Comparison of ENCODE assay signal across 8 mouse cellular contexts in genomic region chr5:122422071-122422964, GRCm38 (mm10). TPM values are rescaled to one million over a fixed set of nuclear protein-coding genes. Genes with fewer than 3 reads are reported as not detected.
DNase-seq lines count a peak whose midpoint lies in the region; ATAC-seq and TF ChIP-seq lines count a peak whose summit lies in the region.

No protein-coding gene starts in this region.

- TF ChIP-seq CTCF in layer of hippocampus, adult 2 months (conservative IDR thresholded peaks at IDR 0.05) = no peak
- peak; percentile 36; the same call in 1 of the 2 replicates for TF ChIP-seq CTCF in lung, embryonic 14.5 days (IDR thresholded peaks at IDR 0.05; ENCODE audit: low read depth)
- TF ChIP-seq CTCF in olfactory bulb, adult 2 months (IDR thresholded peaks at IDR 0.05; ENCODE audit: insufficient read depth, low read depth, low read length) = no peak; the same call in 1 of the 2 replicates
- TF ChIP-seq CTCF in thymus, adult 2 months (IDR thresholded peaks at IDR 0.05; ENCODE audit: borderline replicate concordance, control insufficient read depth, extremely low read depth, insufficient read depth, low read length, poor library complexity) = peak; percentile 50; the same call in 1 of the 2 replicates

- H3K9me3 ChIP-seq in ES-E14 (ENCODE audit: control insufficient read depth, insufficient read depth, low read depth, low read length) = no peaks in the 10 kb centered on the region
- H3K9me3 ChIP-seq in forebrain, embryonic 16.5 days (ENCODE audit: control insufficient read depth, low read length) = no peaks in the 10 kb centered on the region
- H3K9me3 ChIP-seq in lung, embryonic 14.5 days (ENCODE audit: low read depth, low read length) = no peaks in the 10 kb centered on the region

- peak; percentile 93 for ATAC-seq in forebrain, embryonic 16.5 days
- ATAC-seq in lung, embryonic 14.5 days (ENCODE audit: insufficient read depth) = peak; percentile 90

- H3K4me2 ChIP-seq in forebrain, embryonic 16.5 days (ENCODE audit: low read length) = peak overlapping the region; percentile 78
- peak overlapping the region; percentile 91 for H3K4me2 ChIP-seq in lung, embryonic 14.5 days

- peak overlapping the region; percentile 75 to 91 for H3K4me3 ChIP-seq in ES-E14 (ENCODE audit: insufficient read depth in 1 of 2, low read depth in 1 of 2, low read length in 2 of 2, poor library complexity in 1 of 2, severe bottlenecking in 1 of 2)
- H3K4me3 ChIP-seq in forebrain, embryonic 16.5 days (replicated peaks; ENCODE audit: low read length) = peak overlapping the region; percentile 95
- peak overlapping the region; percentile 78 for H3K4me3 ChIP-seq in layer of hippocampus, adult 2 months
- peak overlapping the region; percentile 96 for H3K4me3 ChIP-seq in lung, embryonic 14.5 days (ENCODE audit: low read depth, low read length)
- H3K4me3 ChIP-seq in olfactory bulb, adult 2 months (ENCODE audit: insufficient read depth, low read depth, low read length) = peak overlapping the region; percentile 95
- H3K4me3 ChIP-seq in thymus, adult 2 months (ENCODE audit: control insufficient read depth, insufficient read depth, low read length) = peak overlapping the region; percentile 88

- H3K27ac ChIP-seq in ES-E14 (ENCODE audit: insufficient read depth, low read depth, low read length, poor library complexity, severe bottlenecking) = peak overlapping the region; percentile 74; the same call in 1 of the 2 replicates
- H3K27ac ChIP-seq in forebrain, embryonic 16.5 days (ENCODE audit: low read length) = peak overlapping the region; percentile 96
- H3K27ac ChIP-seq in layer of hippocampus, adult 2 months = peak overlapping the region; percentile 95
- H3K27ac ChIP-seq in lung, embryonic 14.5 days (ENCODE audit: low read depth) = peak overlapping the region; percentile 84
- H3K27ac ChIP-seq in olfactory bulb, adult 2 months (ENCODE audit: insufficient read depth, low read depth, low read length) = peak overlapping the region; percentile 86
- peak overlapping the region; percentile 60; the same call in 1 of the 2 replicates for H3K27ac ChIP-seq in thymus, adult 2 months (ENCODE audit: control insufficient read depth, insufficient read depth, low read length)

- peaks cover 3% of the 10 kb centered on the region; the same call in 1 of the 2 replicates for H3K36me3 ChIP-seq in ES-E14 (ENCODE audit: control insufficient read depth, insufficient read depth, low read length, poor library complexity, severe bottlenecking)
- H3K36me3 ChIP-seq in forebrain, embryonic 16.5 days (ENCODE audit: control insufficient read depth, insufficient read depth) = no peaks in the 10 kb centered on the region
- H3K36me3 ChIP-seq in lung, embryonic 14.5 days (ENCODE audit: insufficient read depth) = peaks cover 11% of the 10 kb centered on the region; the same call in 1 of the 2 replicates
- no peaks in the 10 kb centered on the region for H3K36me3 ChIP-seq in thymus, adult 2 months (ENCODE audit: control insufficient read depth, insufficient read depth, low read length)

- peak; percentile 82 for DNase-seq in ES-E14 (ENCODE audit: low read depth, low spot score)
- DNase-seq in cerebellum, adult 11-12 months = peak; percentile 82
- DNase-seq in heart, postnatal 36 days = peak; percentile 91 to 95
- peak; percentile 85 to 86 for DNase-seq in layer of hippocampus, adult 2 months (ENCODE audit: low spot score in 2 of 2)
- DNase-seq in lung, embryonic 14.5 days = peak; percentile 95
- DNase-seq in thymus, adult 2 months = peak; percentile 92

- under 1% methylated on average over 73 of the region's 73 CpGs for WGBS in forebrain, embryonic 16.5 days
- under 1% methylated on average over 73 of the region's 73 CpGs for WGBS in lung, embryonic 14.5 days
- WGBS in olfactory bulb, adult 2 months = under 1% methylated on average over 73 of the region's 73 CpGs
- WGBS in thymus, adult 2 months = under 1% methylated on average over 73 of the region's 73 CpGs

- in situ Hi-C loops in ES-E14 (cut with MboI; ENCODE audit: low sequenced_read_pairs in 2 of 2, unreplicated experiment in 2 of 2) = no loop called here

- TF ChIP-seq POLR2A in olfactory bulb, adult 2 months (IDR thresholded peaks at IDR 0.05; ENCODE audit: insufficient read depth, low read depth, low read length) = no peak
- peak; percentile 41; the same call in 1 of the 2 replicates for TF ChIP-seq POLR2A in thymus, adult 2 months (IDR thresholded peaks at IDR 0.05; ENCODE audit: control insufficient read depth, extremely low read depth, insufficient read depth, low read length, poor library complexity)

- peaks cover 0 to 5% of the 10 kb centered on the region in 2 experiments; a peak in 1 of 4 replicates for H3K4me1 ChIP-seq in ES-E14 (ENCODE audit: control insufficient read depth in 2 of 2, insufficient read depth in 2 of 2, low read length in 2 of 2, poor library complexity in 1 of 2)
- peaks cover 18% of the 10 kb centered on the region for H3K4me1 ChIP-seq in forebrain, embryonic 16.5 days (replicated peaks; ENCODE audit: control insufficient read depth, insufficient read depth, low read length)
- H3K4me1 ChIP-seq in lung, embryonic 14.5 days (ENCODE audit: insufficient read depth) = 0 out of 2 replicates have a peak, but pooled peaks cover 4% of the 10 kb centered on the region
- peaks cover 5% of the 10 kb centered on the region for H3K4me1 ChIP-seq in olfactory bulb, adult 2 months (ENCODE audit: control insufficient read depth, insufficient read depth, low read length)
- H3K4me1 ChIP-seq in thymus, adult 2 months (replicated peaks; ENCODE audit: control insufficient read depth, insufficient read depth, low read length) = peaks cover 13% of the 10 kb centered on the region

- intact Hi-C loops in heart, postnatal 36 days (cut with DNase I) = loop anchor here (2.0 to 5.0 kb wide), 3 partner anchors 20 to 205 kb away; partner anchors contain the start of gene Atp2a2

- H3K9ac ChIP-seq in ES-E14 (ENCODE audit: insufficient read depth, low read depth, low read length, poor library complexity, severe bottlenecking) = peak overlapping the region; percentile 95
- peak overlapping the region; percentile 92 for H3K9ac ChIP-seq in forebrain, embryonic 16.5 days (replicated peaks; ENCODE audit: low read depth, low read length)
- peak overlapping the region; percentile 93 for H3K9ac ChIP-seq in lung, embryonic 14.5 days

- H3K27me3 ChIP-seq in forebrain, embryonic 16.5 days (replicated peaks; ENCODE audit: control insufficient read depth, insufficient read depth, low read length) = no peaks in the 10 kb centered on the region
- no peaks in the 10 kb centered on the region for H3K27me3 ChIP-seq in lung, embryonic 14.5 days (ENCODE audit: insufficient read depth, low read length)
- H3K27me3 ChIP-seq in thymus, adult 2 months (ENCODE audit: control insufficient read depth, insufficient read depth, low read length) = no peaks in the 10 kb centered on the region

TF ChIP-seq in ES-E14, 5 proteins besides CTCF, POLR2A, EP300 and RAD21:
- TF ChIP-seq CHD2 (IDR thresholded peaks at IDR 0.05; ENCODE audit: low read depth, low read length) (no peak), ZNF384 (IDR thresholded peaks at IDR 0.05; ENCODE audit: low read depth, low read length) (no peak), HCFC1 (IDR thresholded peaks at IDR 0.05; ENCODE audit: borderline replicate concordance, insufficient read depth, low read length) (peak; percentile 74; the same call in 1 of the 2 replicates)

RNA-seq across cellular contexts. Expression of gene Anapc7, which starts 0.8 kb away (rescaled TPM):
- 51.8 and 63.2 TPM in 2 replicates for total RNA-seq in ES-E14 (2012; rRNA removed)
- polyA plus RNA-seq in forebrain, embryonic 16.5 days (2015; fragmentation: Nextera tagmentation; extraction: Ambion mirVana) = 52.2 and 52.5 TPM in 2 replicates
- total RNA-seq in heart, postnatal 36 days (2021) = 10 to 100 TPM; 31.7 to 35.1 TPM
- total RNA-seq in layer of hippocampus, adult 2 months (2021) = 10 to 100 TPM; 32.9 to 33.2 TPM
- polyA plus RNA-seq in lung, embryonic 14.5 days (2014; fragmentation: Nextera tagmentation; extraction: Ambion mirVana) = 26.8 and 31.9 TPM in 2 replicates
- not detected in 2 replicates for polyA plus RNA-seq in olfactory bulb, adult 2 months (2012; ENCODE audit: insufficient read depth, insufficient read length, low replicate concordance, missing spikeins)
- 39.9 and 48.2 TPM in 2 replicates for polyA plus RNA-seq in thymus, adult 2 months (2012; rRNA removed)

RNA-seq across cellular contexts. Expression of gene Arpc3, which starts 30.6 kb away (rescaled TPM):
- 135 and 165 TPM in 2 replicates for total RNA-seq in ES-E14 (2012; rRNA removed)
- polyA plus RNA-seq in forebrain, embryonic 16.5 days (2015; fragmentation: Nextera tagmentation; extraction: Ambion mirVana) = 161 and 219 TPM in 2 replicates
- 100 to 1,000 TPM in 1 of 2 experiments, 10 to 100 TPM in 1; 99.6 to 103 TPM for total RNA-seq in heart, postnatal 36 days (2021)
- 100 to 1,000 TPM; 261 to 275 TPM for total RNA-seq in layer of hippocampus, adult 2 months (2021)
- polyA plus RNA-seq in lung, embryonic 14.5 days (2014; fragmentation: Nextera tagmentation; extraction: Ambion mirVana) = 45.7 and 48.7 TPM in 2 replicates
- polyA plus RNA-seq in olfactory bulb, adult 2 months (2012; ENCODE audit: insufficient read depth, insufficient read length, low replicate concordance, missing spikeins) = 430 TPM in 1 of 2 replicates, not detected in the other
- 220 and 224 TPM in 2 replicates for polyA plus RNA-seq in thymus, adult 2 months (2012; rRNA removed)

RNA-seq across cellular contexts. Expression of gene Fam216a, which starts 50.2 kb away (rescaled TPM):
- 20.0 and 32.7 TPM in 2 replicates for total RNA-seq in ES-E14 (2012; rRNA removed)
- 122 and 124 TPM in 2 replicates for polyA plus RNA-seq in forebrain, embryonic 16.5 days (2015; fragmentation: Nextera tagmentation; extraction: Ambion mirVana)
- 10 to 100 TPM; 11.7 to 14.7 TPM for total RNA-seq in heart, postnatal 36 days (2021)
- 10 to 100 TPM; 74.2 to 78.0 TPM for total RNA-seq in layer of hippocampus, adult 2 months (2021)
- polyA plus RNA-seq in lung, embryonic 14.5 days (2014; fragmentation: Nextera tagmentation; extraction: Ambion mirVana) = 74.4 and 77.3 TPM in 2 replicates
- polyA plus RNA-seq in olfactory bulb, adult 2 months (2012; ENCODE audit: insufficient read depth, insufficient read length, low replicate concordance, missing spikeins) = not detected in 2 replicates
- 52.6 and 54.4 TPM in 2 replicates for polyA plus RNA-seq in thymus, adult 2 months (2012; rRNA removed)

RNA-seq across cellular contexts. Expression of gene Gpn3, which starts 50.6 kb away (rescaled TPM):
- 101 and 105 TPM in 2 replicates for total RNA-seq in ES-E14 (2012; rRNA removed)
- polyA plus RNA-seq in forebrain, embryonic 16.5 days (2015; fragmentation: Nextera tagmentation; extraction: Ambion mirVana) = 50.0 and 57.0 TPM in 2 replicates
- 10 to 100 TPM; 26.6 to 30.6 TPM for total RNA-seq in heart, postnatal 36 days (2021)
- 10 to 100 TPM; 30.0 to 32.3 TPM for total RNA-seq in layer of hippocampus, adult 2 months (2021)
- 72.1 and 75.5 TPM in 2 replicates for polyA plus RNA-seq in lung, embryonic 14.5 days (2014; fragmentation: Nextera tagmentation; extraction: Ambion mirVana)
- not detected in 2 replicates for polyA plus RNA-seq in olfactory bulb, adult 2 months (2012; ENCODE audit: insufficient read depth, insufficient read length, low replicate concordance, missing spikeins)
- polyA plus RNA-seq in thymus, adult 2 months (2012; rRNA removed) = 103 TPM in 2 replicates

Comparison
In these comparisons a context has a peak if more than half of its experiments do, and no peak if none do; other contexts are left out.
1. Peak in every context shown above with its lines: DNase-seq, ATAC-seq, H3K4me3 ChIP-seq and H3K27ac ChIP-seq.
2. CTCF ChIP-seq: peak in lung, embryonic 14.5 days (single experiment) and thymus, adult 2 months (single experiment); none in layer of hippocampus, adult 2 months (single experiment) and olfactory bulb, adult 2 months (single experiment).
3. RNA of gene Fam216a, which starts 50.2 kb away (polyA plus RNA-seq): 122 to 124 TPM in forebrain, embryonic 16.5 days, 74.4 to 77.3 TPM in lung, embryonic 14.5 days and 52.6 to 54.4 TPM in thymus, adult 2 months; not detected in olfactory bulb, adult 2 months; every median in the first group is over 10 times any median in the second.